Mouse (Mus musculus) heart, embryonic 11.5 days (tissue): ENCODE data around the gene Tufm. TPM values are rescaled to one million over a fixed set of nuclear protein-coding genes. Genes with fewer than 3 reads are reported as not detected.

ENCODE experiments used
- ATAC-seq: fragments of 200-750 bp; cut with Nextera tagmentation; replicated peaks from 2 replicates; pipeline ENCODE4 v1.8.0; 2017; ENCODE audit warnings: moderate library complexity; ENCODE audit not compliant: insufficient number of reproducible peaks, low FRiP score, low TSS enrichment
- H3K27ac ChIP-seq: fragments of 300-500 bp; sonication (generic); 2 replicates; pipeline ENCODE4 v1.5.1; 2014; ENCODE audit warnings: mild to moderate bottlenecking, low read depth, low read length
- H3K27me3 ChIP-seq: fragments of 300-500 bp; sonication (generic); 2 replicates; pipeline ENCODE4 v1.6.1; 2014; ENCODE audit warnings: mild to moderate bottlenecking, low read length, mixed read lengths; ENCODE audit not compliant: control insufficient read depth, insufficient read depth
- H3K36me3 ChIP-seq: fragments of 300-500 bp; sonication (generic); 2 replicates; pipeline ENCODE4 v1.6.1; 2014; ENCODE audit warnings: mild to moderate bottlenecking, low read length, moderate library complexity, mixed read lengths; ENCODE audit not compliant: control insufficient read depth, insufficient read depth
- H3K4me1 ChIP-seq: fragments of 300-500 bp; sonication (generic); 2 replicates; pipeline ENCODE4 v1.6.1; 2014; ENCODE audit warnings: low read length; ENCODE audit not compliant: control insufficient read depth, insufficient read depth
- H3K4me2 ChIP-seq: fragments of 300-500 bp; sonication (generic); 2 replicates; pipeline ENCODE4 v1.6.1; 2014; ENCODE audit warnings: mild to moderate bottlenecking, moderate library complexity
- H3K4me3 ChIP-seq: fragments of 300-500 bp; sonication (generic); 2 replicates; pipeline ENCODE4 v1.5.1; 2014; ENCODE audit warnings: low read depth, low read length
- H3K9ac ChIP-seq: fragments of 300-500 bp; sonication (generic); 2 replicates; pipeline ENCODE4 v1.6.1; 2014; ENCODE audit warnings: mild to moderate bottlenecking, low read depth, low read length, moderate library complexity
- H3K9me3 ChIP-seq: fragments of 300-500 bp; sonication (generic); replicated peaks from 2 replicates; pipeline ENCODE4 v1.6.1; 2016; ENCODE audit warnings: low read length; ENCODE audit not compliant: control insufficient read depth
- WGBS: fragments of 180-500 bp; shearing (Covaris S2); extraction: QIAGEN DNeasy Blood & Tissue Kit; methylation state at CpG from one replicate; pipeline ENCODE4 v1.1.7; 2014; ENCODE audit not compliant: insufficient replicate concordance; 5-methylcytosine and 5-hydroxymethylcytosine counted together
- polyA plus RNA-seq: library from polyadenylated mRNA; unstranded; fragments of >200 nt; fragmentation: Nextera tagmentation; extraction: Ambion mirVana; gene quantifications from 2 replicates; pipeline ENCODE4 v1.2.1, GENCODE M21; 2014

The Tufm gene
- polyA plus RNA-seq, 1 experiment from 2014 or later = 167 TPM

GRCm38 (mm10) chr7:126467834-126468627, 19.1 kb upstream of the Tufm start:
- H3K4me2 ChIP-seq = no peak overlapping the region
- no peaks in the 10 kb centered on the region; the same call in 1 of the 2 replicates for H3K27me3 ChIP-seq
- ATAC-seq = no peak
- H3K9ac ChIP-seq = no peak overlapping the region
- H3K9me3 ChIP-seq = no peaks in the 10 kb centered on the region
- H3K27ac ChIP-seq = no peak overlapping the region
- 89% methylated on average over 18 of the region's 18 CpGs for WGBS
- H3K4me3 ChIP-seq = no peak overlapping the region
- peaks cover 33% of the 10 kb centered on the region for H3K4me1 ChIP-seq
- peaks cover 39% of the 10 kb centered on the region for H3K36me3 ChIP-seq

- no peak for ATAC-seq
- H3K36me3 ChIP-seq = peaks cover 39% of the 10 kb centered on the region
- no peaks in the 10 kb centered on the region for H3K9me3 ChIP-seq
- whole genome bisulfite sequencing = 59% methylated on average over 6 of the region's 6 CpGs
- no peak overlapping the region for H3K4me3 ChIP-seq
- H3K9ac ChIP-seq = no peak overlapping the region
- no peak overlapping the region for H3K4me2 ChIP-seq
- H3K4me1 ChIP-seq = peaks cover 30% of the 10 kb centered on the region
- no peaks in the 10 kb centered on the region for H3K27me3 ChIP-seq
- no peak overlapping the region for H3K27ac ChIP-seq
Observed at GRCm38 (mm10) chr7:126470077-126470476, 17.1 kb upstream of the Tufm start.

DNA sequence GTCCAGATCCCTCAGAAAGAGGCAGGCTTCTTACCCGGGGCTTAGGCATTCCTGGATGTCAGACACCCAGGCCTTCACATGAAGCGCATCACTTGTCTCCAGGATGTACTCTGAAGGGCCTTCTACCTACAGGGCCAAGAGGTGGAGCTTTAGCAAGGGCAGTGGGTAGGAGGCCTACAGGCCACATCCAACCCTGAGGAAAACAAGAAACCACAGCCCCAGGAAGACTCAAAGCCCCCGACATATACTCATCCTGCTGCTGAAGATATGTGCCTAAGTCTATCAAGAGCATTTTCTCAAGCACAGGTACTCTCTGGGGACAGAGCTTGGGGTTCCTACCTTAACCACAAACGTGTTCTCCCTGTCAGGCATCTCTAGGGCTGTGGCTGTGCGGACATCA, 15.8 kb upstream of the Tufm start:
- WGBS = 89% methylated on average over 5 of the region's 5 CpGs
- no peak for ATAC-seq
- H3K4me3 ChIP-seq = no peak overlapping the region
- no peak overlapping the region for H3K4me2 ChIP-seq
- no peaks in the 10 kb centered on the region for H3K9me3 ChIP-seq
- H3K36me3 ChIP-seq = peaks cover 39% of the 10 kb centered on the region
- no peak overlapping the region for H3K27ac ChIP-seq
- no peak overlapping the region for H3K9ac ChIP-seq
- no peaks in the 10 kb centered on the region for H3K27me3 ChIP-seq
- peaks cover 20% of the 10 kb centered on the region for H3K4me1 ChIP-seq

GRCm38 (mm10) chr7:126471853-126472252, 15.3 kb upstream of the Tufm start:
- H3K4me2 ChIP-seq = no peak overlapping the region
- WGBS = 78% methylated on average over 4 of the region's 4 CpGs
- no peaks in the 10 kb centered on the region for H3K27me3 ChIP-seq
- peaks cover 37% of the 10 kb centered on the region for H3K36me3 ChIP-seq
- no peak overlapping the region for H3K9ac ChIP-seq
- no peaks in the 10 kb centered on the region for H3K9me3 ChIP-seq
- ATAC-seq = no peak
- H3K4me1 ChIP-seq = peaks cover 17% of the 10 kb centered on the region
- no peak overlapping the region for H3K4me3 ChIP-seq
- H3K27ac ChIP-seq = no peak overlapping the region

DNA sequence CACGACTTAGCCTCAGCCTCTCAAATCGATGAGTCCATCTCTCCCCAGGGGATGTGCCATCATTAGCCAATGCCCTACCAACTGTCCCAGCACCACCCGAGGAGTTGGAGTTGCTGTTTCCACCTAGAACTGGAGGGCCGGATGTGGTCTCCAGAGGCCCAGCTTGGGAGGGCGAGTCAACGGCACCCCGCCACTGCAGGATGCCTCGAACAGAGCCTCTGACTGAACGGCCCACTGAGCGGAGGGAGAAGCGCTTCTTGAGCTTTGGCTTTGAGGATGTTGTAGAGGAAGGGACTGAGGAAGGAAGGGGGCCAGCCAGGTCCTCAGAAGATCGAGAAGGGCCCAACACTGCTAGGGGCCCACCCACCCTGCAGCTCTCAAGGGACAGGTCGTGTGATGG, 14.9 kb upstream of the Tufm start:
- WGBS = 90% methylated on average over 13 of the region's 13 CpGs
- peaks cover 14% of the 10 kb centered on the region for H3K4me1 ChIP-seq
- no peak overlapping the region for H3K27ac ChIP-seq
- H3K27me3 ChIP-seq = no peaks in the 10 kb centered on the region
- no peak overlapping the region for H3K4me3 ChIP-seq
- no peak overlapping the region for H3K4me2 ChIP-seq
- peaks cover 33% of the 10 kb centered on the region for H3K36me3 ChIP-seq
- no peak for ATAC-seq
- H3K9me3 ChIP-seq = no peaks in the 10 kb centered on the region
- H3K9ac ChIP-seq = no peak overlapping the region

DNA sequence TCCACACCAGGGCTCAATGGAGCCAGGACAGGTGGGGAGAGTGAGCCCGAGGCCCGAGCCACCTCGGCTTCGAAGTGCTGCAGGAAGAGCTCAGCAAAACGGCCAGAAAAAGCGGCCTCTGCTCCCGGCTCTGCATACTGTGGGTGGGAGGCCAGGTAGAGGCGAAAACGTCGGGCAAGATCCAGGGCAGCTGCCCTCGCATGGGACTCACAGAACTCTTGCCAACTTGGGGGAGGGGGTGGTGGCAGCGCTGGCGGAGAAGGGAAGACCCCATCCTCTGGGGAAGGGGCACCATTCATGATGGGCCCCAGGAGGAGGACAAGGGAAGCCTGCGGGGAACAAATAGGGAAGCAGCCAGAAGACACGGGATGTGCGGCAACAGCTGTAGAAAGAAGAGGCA, 14.4 kb upstream of the Tufm start:
- H3K4me1 ChIP-seq = peaks cover 14% of the 10 kb centered on the region
- H3K27ac ChIP-seq = no peak overlapping the region
- H3K27me3 ChIP-seq = no peaks in the 10 kb centered on the region
- 91% methylated on average over 16 of the region's 16 CpGs for WGBS
- H3K9ac ChIP-seq = no peak overlapping the region
- no peaks in the 10 kb centered on the region for H3K9me3 ChIP-seq
- H3K36me3 ChIP-seq = peaks cover 29% of the 10 kb centered on the region
- H3K4me3 ChIP-seq = no peak overlapping the region
- no peak overlapping the region for H3K4me2 ChIP-seq
- no peak for ATAC-seq

DNA sequence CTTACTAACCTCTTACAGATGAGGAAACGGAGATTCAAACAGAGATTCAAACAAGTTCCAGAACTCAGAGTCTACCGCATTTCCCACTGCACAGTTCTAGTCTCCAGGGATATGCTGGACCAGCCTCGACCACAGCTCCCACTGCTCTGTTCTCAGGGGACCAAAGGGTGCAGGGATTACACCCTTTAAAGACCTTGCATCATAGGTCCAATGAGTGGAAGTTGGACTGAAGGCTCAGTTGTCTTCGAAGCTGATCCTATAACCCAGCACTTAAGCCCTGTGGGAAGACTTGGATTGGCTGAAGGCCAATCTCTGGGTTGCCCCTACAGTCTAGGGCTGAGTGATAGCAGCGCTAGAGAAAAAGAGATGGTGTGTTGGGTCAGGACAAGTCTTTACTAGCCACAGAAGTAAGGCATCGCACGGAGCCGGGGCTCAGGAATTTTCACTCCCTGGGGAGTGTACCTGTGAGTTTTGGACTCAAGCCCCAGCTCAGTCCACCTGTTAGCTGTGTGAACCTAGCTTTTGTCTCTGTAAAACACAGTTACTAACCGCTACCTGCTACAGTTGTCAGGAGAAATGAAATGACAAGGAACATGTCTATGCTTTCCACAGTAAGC, 13.6 kb upstream of the Tufm start:
- H3K9me3 ChIP-seq = no peaks in the 10 kb centered on the region
- peak overlapping the region; percentile 78 for H3K4me3 ChIP-seq
- peaks cover 14% of the 10 kb centered on the region for H3K4me1 ChIP-seq
- peak overlapping the region; percentile 94 for H3K4me2 ChIP-seq
- H3K27ac ChIP-seq = no peak overlapping the region
- H3K9ac ChIP-seq = peak overlapping the region; percentile 81
- H3K27me3 ChIP-seq = no peaks in the 10 kb centered on the region
- no peak for ATAC-seq
- peaks cover 21% of the 10 kb centered on the region for H3K36me3 ChIP-seq
- 88% methylated on average over 9 of the region's 9 CpGs for WGBS

GRCm38 (mm10) chr7:126474486-126474955, 12.6 kb upstream of the Tufm start:
- WGBS = 3% methylated on average over 26 of the region's 27 CpGs
- H3K4me2 ChIP-seq = peak overlapping the region; percentile 94
- H3K4me1 ChIP-seq = peaks cover 14% of the 10 kb centered on the region
- no peaks in the 10 kb centered on the region for H3K27me3 ChIP-seq
- H3K9ac ChIP-seq = peak overlapping the region; percentile 81
- ATAC-seq = no peak; the same call in 1 of the 2 replicates
- peaks cover 15% of the 10 kb centered on the region for H3K36me3 ChIP-seq
- peak overlapping the region; percentile 97 for H3K27ac ChIP-seq
- peak overlapping the region; percentile 78 for H3K4me3 ChIP-seq
- no peaks in the 10 kb centered on the region for H3K9me3 ChIP-seq
